Mouse (Mus musculus) megakaryocyte, embryonic 14.5 days (primary cell): ENCODE data around the gene Gnb1.

ENCODE experiments used
- FLI1 ChIP-seq: IDR thresholded peaks from 2 replicates; pipeline ENCODE4 v1.6.1; 2012; ENCODE audit warnings: low read length, inconsistent platforms, mixed read lengths
- GATA1 ChIP-seq: IDR thresholded peaks from 3 replicates; pipeline ENCODE4 v1.6.1; 2012; ENCODE audit warnings: mixed read lengths, low read length, inconsistent platforms, borderline replicate concordance

GRCm38 (mm10) chr4:155468952-155469351 lies 22.2 kb upstream of the Gnb1 start, which contains the start of gene Tmem52:
- TF ChIP-seq FLI1 (no peak), GATA1 (no peak)
